In the genomic region with DNA sequence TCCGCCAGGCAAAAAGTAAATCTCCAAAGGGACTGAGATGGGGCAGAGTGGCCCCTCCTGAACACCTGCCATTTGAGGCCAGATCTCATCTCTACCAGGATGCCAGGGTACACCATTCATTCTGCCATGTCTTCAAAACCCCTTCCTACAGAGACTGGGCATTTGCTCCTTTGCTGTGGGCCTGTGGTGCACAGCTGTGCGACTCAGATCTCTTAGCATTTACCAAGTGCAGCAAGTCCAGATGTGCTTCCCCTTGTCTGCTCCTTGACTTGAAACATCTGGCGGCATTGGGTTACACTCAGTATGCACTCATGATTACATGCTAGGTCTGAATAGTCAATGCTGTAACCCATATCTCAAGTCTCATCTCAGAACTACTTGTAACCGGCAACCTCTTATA, we compare ENCODE assay signal across 28 mouse cellular contexts. TPM values are rescaled to one million over a fixed set of nuclear protein-coding genes. Genes with fewer than 3 reads are reported as not detected.
DNase-seq lines count a peak whose midpoint lies in the region; ATAC-seq and TF ChIP-seq lines count a peak whose summit lies in the region.
"Had no signal": no experiment of that assay in that cellular context is flagged by ENCODE, and none has a peak within 500 bp of the region (broad histone marks: within the 10 kb centered on the region; RNA-seq: fewer than 3 reads in every experiment).

No protein-coding gene starts in this region.

- no peaks in the 10 kb centered on the region for H3K36me3 ChIP-seq in lung, embryonic 14.5 days (ENCODE audit: insufficient read depth)
- H3K36me3 ChIP-seq: forebrain, embryonic 12.5 days; heart, embryonic 12.5 days; hindbrain, embryonic 15.5 days; midbrain, embryonic 15.5 days had no signal

- no peak overlapping the region for H3K4me2 ChIP-seq in lung, embryonic 14.5 days
- H3K4me2 ChIP-seq: forebrain, embryonic 12.5 days; heart, embryonic 12.5 days; hindbrain, embryonic 15.5 days; liver, embryonic 13.5 days; midbrain, embryonic 15.5 days had no signal

- H3K4me3 ChIP-seq in lung, embryonic 14.5 days (ENCODE audit: low read depth, low read length): no peak overlapping the region
- H3K4me3 ChIP-seq: forebrain, embryonic 12.5 days; heart, embryonic 12.5 days; hindbrain, embryonic 15.5 days; left cerebral cortex, adult 2 months; liver, embryonic 13.5 days; megakaryocyte, embryonic 14.5 days; midbrain, embryonic 15.5 days; myocyte had no signal

- TF ChIP-seq CTCF in lung, embryonic 14.5 days (IDR thresholded peaks at IDR 0.05; ENCODE audit: low read depth): no peak

- H3K27ac ChIP-seq in lung, embryonic 14.5 days (ENCODE audit: low read depth): no peak overlapping the region
- H3K27ac ChIP-seq: forebrain, embryonic 12.5 days; hindbrain, embryonic 15.5 days; kidney, postnatal 0 days; left cerebral cortex, adult 2 months; liver, embryonic 13.5 days; midbrain, embryonic 15.5 days had no signal

- DNase-seq in lung, embryonic 14.5 days: peak; percentile 15
- no peak for DNase-seq in lung, postnatal 14 days
- peak; percentile 47 for DNase-seq in NIH3T3 (ENCODE audit: low read depth)
- peak; percentile 46 for DNase-seq in thymus, postnatal 25 days
- DNase-seq in right cerebral cortex, postnatal 25 days: no peak
- no peak for DNase-seq in layer of hippocampus, adult 9-11 months
- no peak for DNase-seq in natural killer cell, adult 2 months (ENCODE audit: low spot score in 2 of 2)
- DNase-seq: adrenal gland, postnatal 14 days; cerebellum, adult 11 months; cerebellum, postnatal 14 days; gastrocnemius, postnatal 10 days; heart, adult 11 months; heart, postnatal 36 days; kidney, adult 11 months; left cerebral cortex, postnatal 4 days; liver, embryonic 13.5 days; lung, postnatal 10 days; retina, postnatal 1 day; right cerebral cortex, postnatal 4 days had no signal

- 64% methylated on average over 4 of the region's 4 CpGs for WGBS in lung, embryonic 14.5 days

- ATAC-seq in lung, embryonic 14.5 days (ENCODE audit: insufficient read depth): no peak; the same call in 1 of the 2 replicates
- peak; percentile 23 for ATAC-seq in inflammation-experienced regulatory T-cells, adult 6 months
- ATAC-seq: midbrain, embryonic 15.5 days had no signal

- H3K9ac ChIP-seq in lung, embryonic 14.5 days: no peak overlapping the region
- H3K9ac ChIP-seq: forebrain, embryonic 12.5 days; heart, embryonic 12.5 days; hindbrain, embryonic 15.5 days; liver, embryonic 13.5 days; midbrain, embryonic 15.5 days had no signal

- no peaks in the 10 kb centered on the region for H3K27me3 ChIP-seq in lung, embryonic 14.5 days (ENCODE audit: insufficient read depth, low read length)
- H3K27me3 ChIP-seq: forebrain, embryonic 12.5 days; heart, embryonic 12.5 days; hindbrain, embryonic 15.5 days; liver, embryonic 13.5 days; megakaryocyte, embryonic 14.5 days; midbrain, embryonic 15.5 days had no signal

- no peaks in the 10 kb centered on the region for H3K9me3 ChIP-seq in lung, embryonic 14.5 days (ENCODE audit: low read depth, low read length)
- H3K9me3 ChIP-seq: forebrain, embryonic 12.5 days; heart, embryonic 12.5 days; hindbrain, embryonic 15.5 days; liver, embryonic 13.5 days; megakaryocyte, embryonic 14.5 days; midbrain, embryonic 15.5 days had no signal

- H3K4me1 ChIP-seq in lung, embryonic 14.5 days (ENCODE audit: insufficient read depth): no peaks in the 10 kb centered on the region
- H3K4me1 ChIP-seq: forebrain, embryonic 12.5 days; heart, embryonic 12.5 days; hindbrain, embryonic 15.5 days; midbrain, embryonic 15.5 days had no signal

RNA-seq across cellular contexts. Expression of a gene that starts 28.5 kb away (rescaled TPM):
- 4.7 and 4.8 TPM in 2 replicates for polyA plus RNA-seq in lung, embryonic 14.5 days (2014; fragmentation: Nextera tagmentation; extraction: Ambion mirVana)
- polyA plus RNA-seq in inflammation-experienced regulatory T-cells, adult 6 months (2017; shearing (Covaris generic)): 10 to 100 TPM; 14.5 to 22.2 (median 20.0) TPM

Comparison
In these comparisons a context has a peak if more than half of its experiments do, and no peak if none do; other contexts are left out.
1. DNase-seq: peak in lung, embryonic 14.5 days (single experiment), NIH3T3 (single experiment) and thymus, postnatal 25 days (single experiment); none in lung, postnatal 14 days (single experiment), right cerebral cortex, postnatal 25 days (single experiment), layer of hippocampus, adult 9-11 months (single experiment) and natural killer cell, adult 2 months (0 of 2).